Mouse (Mus musculus) kidney, postnatal 36 days (tissue): ENCODE results near the gene Trcg1.

Experiments used
- DNase-seq, 2 experiments: peaks; one replicate each; pipeline ENCODE4 v3.0.0; 2021 to 2022; ENCODE audit warnings: mixed read lengths in 2 of 2

Gene Trcg1

GRCm38 (mm10) chr9:57265125-57265524 lies 28.8 kb downstream of the Trcg1 start:
- no peak for DNase-seq

GRCm38 (mm10) chr9:57267421-57267820 lies 31.1 kb downstream of the Trcg1 start:
- no peak for DNase-seq

- no peak for DNase-seq
These were observed 31.7 kb downstream of the Trcg1 start for GRCm38 (mm10) chr9:57268078-57268477.

GRCm38 (mm10) chr9:57268575-57268974 lies 32.2 kb downstream of the Trcg1 start:
- peak in 1 of 2 experiments; percentile 32 for DNase-seq

- no peak for DNase-seq
These were observed 33.0 kb downstream of the Trcg1 start for GRCm38 (mm10) chr9:57269384-57269783.

GRCm38 (mm10) chr9:57270399-57270798 lies 34.0 kb downstream of the Trcg1 start:
- DNase-seq, result no peak

- DNase-seq, result no peak
These were observed 34.7 kb downstream of the Trcg1 start for GRCm38 (mm10) chr9:57271081-57271480.

- DNase-seq, result no peak
These were observed 35.6 kb downstream of the Trcg1 start for GRCm38 (mm10) chr9:57271837-57272562.

GRCm38 (mm10) chr9:57272902-57273804 lies 36.8 kb downstream of the Trcg1 start:
- DNase-seq, result no peak

GRCm38 (mm10) chr9:57273805-57274494 lies 37.6 kb downstream of the Trcg1 start:
- DNase-seq, result no peak

GRCm38 (mm10) chr9:57276311-57276710 lies 40.0 kb downstream of the Trcg1 start:
- no peak for DNase-seq

- no peak for DNase-seq
These were observed 41.9 kb downstream of the Trcg1 start for GRCm38 (mm10) chr9:57278268-57278667.

GRCm38 (mm10) chr9:57279441-57279840 lies 43.1 kb downstream of the Trcg1 start:
- DNase-seq, result no peak

- peak in 1 of 2 experiments; percentile 66 for DNase-seq
These were observed 45.2 kb downstream of the Trcg1 start for GRCm38 (mm10) chr9:57281549-57281948.

- DNase-seq, result no peak
These were observed 46.3 kb downstream of the Trcg1 start for GRCm38 (mm10) chr9:57282686-57283085.

- DNase-seq, result no peak
These were observed 47.0 kb downstream of the Trcg1 start for GRCm38 (mm10) chr9:57283311-57283710.

- DNase-seq, result no peak
These were observed 50.8 kb downstream of the Trcg1 start for GRCm38 (mm10) chr9:57287183-57287582.

- no peak for DNase-seq
These were observed 58.5 kb downstream of the Trcg1 start for GRCm38 (mm10) chr9:57294905-57295304.

GRCm38 (mm10) chr9:57295666-57296065 lies 59.3 kb downstream of the Trcg1 start:
- no peak for DNase-seq

GRCm38 (mm10) chr9:57296277-57296676 lies 59.9 kb downstream of the Trcg1 start:
- DNase-seq, result no peak

GRCm38 (mm10) chr9:57297938-57298337 lies 61.6 kb downstream of the Trcg1 start:
- DNase-seq, result no peak
